Mouse (Mus musculus) layer of hippocampus, adult 6 months (tissue): Measurements from ENCODE around the gene Tead2. TPM values are rescaled to one million over a fixed set of nuclear protein-coding genes. Genes with fewer than 3 reads are reported as not detected.

ENCODE experiments used
- long read RNA-seq, 2 experiments: library from polyadenylated mRNA; unstranded; transcript quantifications; one replicate each; pipeline ENCODE4 v2.0.0; 2019 to 2020
- microRNA-seq: library from miRNA; unstranded; fragments of <30 nt; microRNA quantifications from one replicate; pipeline ENCODE4 v1.2.0, GENCODE M21; 2020
- polyA plus RNA-seq: library from polyadenylated mRNA; unstranded; fragments of <200 nt; fragmentation: Nextera tagmentation; gene quantifications from 2 replicates; pipeline ENCODE4 v1.2.3, GENCODE M21; 2021

The Tead2 gene
- polyA plus RNA-seq, result 0.51 and 0.59 TPM in 2 replicates
- long read RNA-seq, experiment 1, result 0 reads
- long read RNA-seq, experiment 2, partial matches to known transcripts, result 0 of 1 reads
- long read RNA-seq, experiment 2, other reads (novel, unspliced or antisense), result 1 of 1 reads

DNA sequence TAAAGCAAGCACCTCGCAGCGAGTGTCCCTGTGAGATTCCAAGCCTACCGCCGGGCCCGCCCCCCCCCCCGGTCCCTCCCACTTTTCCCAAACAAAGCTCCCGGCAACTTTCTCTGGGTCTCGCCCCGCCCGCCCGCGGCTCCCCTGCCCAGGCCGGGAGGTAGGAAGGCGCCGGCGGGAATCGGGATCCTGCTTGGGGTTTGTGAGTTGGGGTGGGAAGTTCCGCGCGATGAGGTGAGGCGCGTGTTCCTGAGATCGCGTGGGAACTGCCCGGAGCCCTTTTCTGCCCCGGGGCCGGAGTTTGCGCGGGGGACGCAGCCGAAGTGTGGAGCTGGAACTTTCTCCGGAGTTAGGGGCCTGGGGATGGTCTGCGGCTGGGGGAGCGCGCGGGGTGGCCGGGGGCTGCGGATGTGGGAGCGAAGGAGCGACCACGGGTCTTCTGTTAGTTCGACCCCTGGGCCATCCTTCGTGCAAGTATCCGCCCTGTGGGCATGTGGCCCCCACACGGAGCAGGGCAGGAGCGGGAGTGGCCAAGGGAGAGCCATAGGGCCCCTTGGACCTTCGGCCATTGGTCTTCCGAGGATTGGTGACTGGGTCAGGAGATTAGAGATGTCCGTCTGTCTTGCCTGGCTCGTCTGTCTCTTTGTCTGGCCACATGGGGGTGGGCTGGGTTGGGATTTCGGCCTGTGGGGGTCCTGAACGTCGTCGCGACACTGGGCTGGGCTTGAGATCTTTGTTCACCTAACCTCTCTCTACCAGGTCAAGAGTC is at the start of gene Tead2:
Tead2 (plus strand) TSS at position 81 of the 769 bp plus-strand sequence.

GRCm38 (mm10) chr7:45179469-45179868 is 36.1 kb upstream of the Tead2 start, which contains the start of gene Gfy:
Gene Gfy, minus strand, starts transcription at chr7:45179569.

GRCm38 (mm10) chr7:45180896-45181477 is 34.6 kb upstream of the Tead2 start, which contains the start of gene Pth2:
Gene Pth2, plus strand, starts transcription at chr7:45180995.

DNA sequence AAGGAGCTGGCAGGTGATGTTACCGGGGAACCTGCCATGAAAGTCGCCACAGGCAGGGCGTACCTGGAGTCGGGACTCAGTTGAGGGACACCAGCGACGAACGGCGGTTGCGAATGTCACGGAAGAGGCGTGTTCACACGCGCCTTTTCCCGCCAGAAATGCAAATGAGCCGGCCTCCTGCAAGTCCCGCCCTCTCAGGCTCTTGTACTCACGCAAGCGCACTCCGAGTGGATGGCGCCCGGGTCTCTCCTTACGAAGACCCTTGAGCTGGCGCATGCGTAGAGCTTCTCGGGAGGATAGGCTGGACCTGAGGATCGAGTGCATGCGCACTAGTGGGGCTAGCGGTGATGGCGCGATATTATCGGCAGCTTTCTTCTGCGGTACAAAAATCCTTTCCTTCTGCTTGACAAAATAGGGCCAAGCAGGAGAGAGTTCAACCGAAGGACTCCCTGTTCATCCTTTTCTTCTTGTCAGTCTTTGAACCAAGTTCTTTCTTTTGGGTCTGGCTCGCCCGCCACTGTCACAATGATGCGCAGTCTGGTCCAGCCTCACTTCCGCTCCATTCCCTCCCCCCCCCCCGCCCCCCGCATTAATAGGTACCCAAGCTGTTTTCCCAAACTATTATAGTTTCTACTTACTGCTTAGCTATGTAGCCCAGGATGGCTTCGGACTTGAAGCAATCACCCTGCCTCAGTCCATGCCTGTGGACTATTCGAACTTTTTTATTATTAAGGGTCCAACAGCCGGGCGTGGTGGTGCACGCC is 11.0 kb upstream of the Tead2 start, which contains the start of gene Ccdc155:
Ccdc155 (minus strand) TSS at position 513 of the 764 bp plus-strand sequence.

DNA sequence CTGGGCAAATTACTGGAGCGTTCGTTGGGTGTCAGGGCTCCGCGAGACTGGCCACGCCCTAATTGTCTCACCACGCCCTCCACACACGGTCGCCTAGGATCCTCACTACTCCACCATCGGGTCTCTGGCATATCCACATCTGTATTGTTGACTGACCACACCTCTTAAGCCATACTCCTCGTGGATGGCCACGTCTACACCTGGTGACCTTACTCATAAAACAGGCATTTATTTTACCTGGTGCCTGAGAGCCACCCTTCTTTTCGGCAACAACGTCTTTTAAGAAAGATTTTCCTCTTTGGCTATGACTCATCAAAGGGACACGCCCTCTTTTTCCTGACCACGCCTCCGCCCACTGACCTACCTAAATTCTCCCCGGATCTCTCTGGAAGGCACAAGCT is 3.7 kb upstream of the Tead2 start, which contains the start of gene Dkkl1:
Dkkl1 (minus strand) TSS at position 297 of the 401 bp plus-strand sequence.

DNA sequence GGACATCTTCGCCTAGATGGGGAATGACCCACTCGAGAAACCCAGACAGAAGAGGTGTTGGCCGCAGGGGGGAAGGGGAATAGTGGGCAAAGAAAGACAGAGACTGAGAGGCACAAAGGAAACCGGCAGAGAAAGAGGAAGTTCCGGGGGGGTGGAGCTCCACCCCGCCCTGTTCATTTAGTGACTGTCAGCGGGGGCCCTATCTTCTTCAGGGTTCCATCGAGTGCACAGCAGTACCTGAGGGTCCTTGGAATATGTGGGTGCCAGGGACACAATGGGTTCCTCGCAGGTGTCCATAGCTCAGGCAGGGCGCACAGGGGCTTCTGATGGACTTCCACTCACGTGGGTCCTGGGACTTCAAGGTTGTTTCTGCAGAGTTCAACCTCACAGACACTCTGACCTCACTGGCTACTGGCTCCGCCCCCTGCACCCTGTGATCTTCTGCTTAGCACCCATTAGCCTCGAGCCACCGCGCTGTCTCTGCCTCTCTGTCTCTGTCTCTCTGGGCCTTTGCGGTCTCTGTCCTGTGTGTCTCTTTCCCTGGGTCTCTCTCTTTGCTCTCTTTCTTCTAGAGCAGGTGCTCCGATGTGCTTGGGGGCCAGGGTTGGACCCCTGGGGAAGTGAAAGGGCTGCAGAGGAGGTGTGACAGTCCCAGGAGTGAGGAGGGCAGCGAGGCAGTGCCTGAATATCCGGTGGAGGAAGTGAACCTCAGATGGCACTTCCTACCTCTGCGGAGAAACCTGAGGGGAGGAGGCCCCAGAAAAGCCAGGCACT is 23.4 kb downstream of the Tead2 start, which contains the start of gene Cd37:
Cd37 (minus strand) TSS at position 393 of the 774 bp plus-strand sequence.

DNA sequence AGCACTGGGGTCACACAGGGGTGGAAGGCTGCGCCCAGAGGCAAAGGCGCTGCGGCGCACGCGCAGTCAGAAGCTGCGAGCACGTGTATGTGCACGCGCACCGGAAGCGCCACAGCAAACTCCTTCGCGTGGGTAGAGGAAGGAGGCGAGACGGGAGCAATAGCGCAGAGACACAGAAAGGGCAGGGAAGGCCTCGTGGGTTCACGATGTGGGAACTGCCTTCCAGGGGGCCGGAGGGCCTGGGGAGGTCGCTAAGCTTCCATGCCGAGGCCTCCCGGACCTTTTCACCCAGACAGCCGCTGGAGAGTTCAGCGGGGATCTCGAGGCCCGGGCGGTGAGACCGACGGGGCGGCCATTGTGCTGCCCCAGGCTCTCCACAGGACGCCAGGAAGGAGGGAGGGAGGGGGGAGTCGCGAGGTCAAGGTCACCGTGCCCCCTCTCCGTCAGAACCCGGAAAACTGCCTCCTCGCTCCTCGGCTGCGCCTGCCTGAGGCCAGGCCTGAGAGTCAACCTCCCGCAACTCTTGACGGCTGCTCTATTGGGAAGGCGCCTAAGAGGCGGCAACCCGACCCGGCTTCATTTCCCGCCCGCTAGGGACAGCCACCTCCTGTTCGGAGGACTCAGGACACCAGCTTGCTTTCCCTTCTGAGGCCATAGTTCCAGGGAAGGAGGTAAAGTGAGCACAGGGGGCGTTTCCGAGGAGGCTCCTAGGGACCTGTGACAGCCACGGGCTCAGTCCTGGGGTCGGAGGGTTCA is 25.3 kb downstream of the Tead2 start, which contains the start of gene Slc6a16:
Slc6a16 (plus strand) TSS at position 453 of the 756 bp plus-strand sequence.

GRCm38 (mm10) chr7:45277136-45277760 is 61.7 kb downstream of the Tead2 start, which contains the start of gene Slc6a21:
Gene Slc6a21, plus strand, starts transcription at chr7:45277513.

Small RNA genes lying within 50 kb of the gene (microRNA-seq; reads per million reads assigned to microRNA genes)
- gene Mir7055, result 6.0 reads per million, percentile 22 among the genes with 10 or more reads in this experiment

Other genes with a start within 250 kb of the Tead2 start
- 86.2 and 86.7 TPM in 2 replicates for gene Cpt1c, start 240.9 kb upstream of the Tead2 start, polyA plus RNA-seq
- 6.7 and 7.4 TPM in 2 replicates for gene Prmt1, start 229.2 kb upstream of the Tead2 start, polyA plus RNA-seq
- gene Irf3, start 218.1 kb upstream of the Tead2 start, polyA plus RNA-seq, result 10.7 and 12.0 TPM in 2 replicates
- 1.6 and 2.6 TPM in 2 replicates for gene Bcl2l12, start 217.0 kb upstream of the Tead2 start, polyA plus RNA-seq
- gene Scaf1, start 199.4 kb upstream of the Tead2 start, polyA plus RNA-seq, result 63.8 and 108 TPM in 2 replicates
- gene Rras, start 197.8 kb upstream of the Tead2 start, polyA plus RNA-seq, result 3.8 and 4.0 TPM in 2 replicates
- gene Prr12, start 162.9 kb upstream of the Tead2 start, polyA plus RNA-seq, result 4.7 and 5.4 TPM in 2 replicates
- 36.0 and 41.3 TPM in 2 replicates for gene Nosip, start 153.3 kb upstream of the Tead2 start, polyA plus RNA-seq
- 9.2 and 10.8 TPM in 2 replicates for gene Prrg2, start 153.1 kb upstream of the Tead2 start, polyA plus RNA-seq
- gene Rcn3, start 123.5 kb upstream of the Tead2 start, polyA plus RNA-seq, result 26.1 and 29.3 TPM in 2 replicates
- gene Fcgrt, start 111.9 kb upstream of the Tead2 start, polyA plus RNA-seq, result 28.3 and 34.8 TPM in 2 replicates
- 1,326 and 1,360 TPM in 2 replicates for gene Rps11, start 91.3 kb upstream of the Tead2 start, polyA plus RNA-seq
- gene Rpl13a, start 87.0 kb upstream of the Tead2 start, polyA plus RNA-seq, result 1,601 and 1,782 TPM in 2 replicates
- gene Gm45713, start 79.5 kb upstream of the Tead2 start, polyA plus RNA-seq, result not detected in 2 replicates
- gene Flt3l, start 79.3 kb upstream of the Tead2 start, polyA plus RNA-seq, result 0.68 and 1.4 TPM in 2 replicates
- gene Pih1d1, start 61.5 kb upstream of the Tead2 start, polyA plus RNA-seq, result 40.3 and 47.7 TPM in 2 replicates
- gene Aldh16a1, start 61.2 kb upstream of the Tead2 start, polyA plus RNA-seq, result 4.6 and 5.2 TPM in 2 replicates
- gene Slc17a7, start 51.8 kb upstream of the Tead2 start, polyA plus RNA-seq, result 52.3 and 68.3 TPM in 2 replicates
- not detected in 2 replicates for gene Gfy, start 36.2 kb upstream of the Tead2 start, polyA plus RNA-seq
- not detected in 2 replicates for gene Pth2, start 34.8 kb upstream of the Tead2 start, polyA plus RNA-seq
- 1.2 and 1.4 TPM in 2 replicates for gene Ccdc155, start 10.9 kb upstream of the Tead2 start, polyA plus RNA-seq
- gene Dkkl1, start 3.6 kb upstream of the Tead2 start, polyA plus RNA-seq, result 5.1 and 7.3 TPM in 2 replicates
- gene Cd37, start 23.4 kb downstream of the Tead2 start, polyA plus RNA-seq, result 11.8 and 14.4 TPM in 2 replicates
- 1.1 and 1.2 TPM in 2 replicates for gene Slc6a16, start 25.3 kb downstream of the Tead2 start, polyA plus RNA-seq
- gene Slc6a21, start 61.8 kb downstream of the Tead2 start, polyA plus RNA-seq, result not detected in 2 replicates
- 10.1 and 12.4 TPM in 2 replicates for gene Trpm4, start 118.0 kb downstream of the Tead2 start, polyA plus RNA-seq
- gene Hrc, start 119.5 kb downstream of the Tead2 start, polyA plus RNA-seq, result not detected in 2 replicates
- 8.7 and 11.6 TPM in 2 replicates for gene Ppfia3, start 151.3 kb downstream of the Tead2 start, polyA plus RNA-seq
- 214 and 221 TPM in 2 replicates for gene Lin7b, start 154.8 kb downstream of the Tead2 start, polyA plus RNA-seq
- gene Snrnp70, start 180.0 kb downstream of the Tead2 start, polyA plus RNA-seq, result 32.6 and 45.3 TPM in 2 replicates
- not detected in 2 replicates for gene Kcna7, start 189.9 kb downstream of the Tead2 start, polyA plus RNA-seq
- gene Ntf5, start 197.9 kb downstream of the Tead2 start, polyA plus RNA-seq, result 0.11 and 0.30 TPM in 2 replicates
- 1.1 TPM in 1 of 2 replicates, not detected in the other for gene Lhb, start 205.1 kb downstream of the Tead2 start, polyA plus RNA-seq
- 7.9 and 10.1 TPM in 2 replicates for gene Gys1, start 219.1 kb downstream of the Tead2 start, polyA plus RNA-seq
- 50.0 and 53.1 TPM in 2 replicates for gene Ruvbl2, start 222.3 kb downstream of the Tead2 start, polyA plus RNA-seq
- gene Ftl1, start 244.1 kb downstream of the Tead2 start, polyA plus RNA-seq, result 1,695 and 1,748 TPM in 2 replicates